Mouse (Mus musculus) lung, embryonic 14.5 days (tissue): ENCODE measurements around the gene Myh7. TPM values are rescaled to one million over a fixed set of nuclear protein-coding genes. Genes with fewer than 3 reads are reported as not detected.
A peak's percentile ranks its signal among the peaks of the same experiment; 100 is the strongest.

Experiments
- ATAC-seq: fragments of 200-750 bp; cut with Nextera tagmentation; 2 replicates; pipeline ENCODE4 v1.8.0; 2017; ENCODE audit warnings: mild to moderate bottlenecking, moderate TSS enrichment, moderate library complexity; ENCODE audit not compliant: insufficient read depth
- DNase-seq: peaks from one replicate; pipeline ENCODE4 v3.0.0-alpha.2; 2015
- H3K27ac ChIP-seq: fragments of 300-500 bp; sonication (generic); 2 replicates; pipeline ENCODE4 v1.5.1; 2014; ENCODE audit warnings: low read depth, mild to moderate bottlenecking, moderate library complexity
- H3K27me3 ChIP-seq: fragments of 300-500 bp; sonication (generic); 2 replicates; pipeline ENCODE4 v1.6.1; 2014; ENCODE audit warnings: low read length, control low read depth; ENCODE audit not compliant: insufficient read depth
- H3K36me3 ChIP-seq: fragments of 300-500 bp; sonication (generic); 2 replicates; pipeline ENCODE4 v1.6.1; 2014; ENCODE audit warnings: control low read depth; ENCODE audit not compliant: insufficient read depth
- H3K4me1 ChIP-seq: fragments of 300-500 bp; sonication (generic); 2 replicates; pipeline ENCODE4 v1.6.1; 2014; ENCODE audit warnings: antibody characterized with exemption, control low read depth; ENCODE audit not compliant: insufficient read depth
- H3K4me2 ChIP-seq: fragments of 300-500 bp; sonication (generic); 2 replicates; pipeline ENCODE4 v1.6.1; 2014; ENCODE audit warnings: mild to moderate bottlenecking
- H3K4me3 ChIP-seq: fragments of 300-500 bp; sonication (generic); 2 replicates; pipeline ENCODE4 v1.5.1; 2014; ENCODE audit warnings: low read depth, low read length
- H3K9ac ChIP-seq: fragments of 300-500 bp; sonication (generic); 2 replicates; pipeline ENCODE4 v1.6.1; 2014
- H3K9me3 ChIP-seq: fragments of 300-500 bp; sonication (generic); 2 replicates; pipeline ENCODE4 v1.6.1; 2016; ENCODE audit warnings: low read depth, low read length, control low read depth
- CTCF ChIP-seq: IDR thresholded peaks from 2 replicates; pipeline ENCODE4 v1.5.1; 2016; ENCODE audit warnings: antibody characterized with exemption, low read depth
- WGBS: fragments of 180-500 bp; shearing (Covaris S2); extraction: QIAGEN DNeasy Blood & Tissue Kit; methylation state at CpG from one replicate; pipeline ENCODE4 v1.1.7; 2014; 5-methylcytosine and 5-hydroxymethylcytosine counted together
- microRNA counts: library from miRNA; unstranded; fragments of <30 nt; microRNA quantifications from one replicate; lab custom pipeline; 2016
- microRNA-seq: library from miRNA; unstranded; fragments of <30 nt; microRNA quantifications from one replicate; pipeline ENCODE4, GENCODE M21; 2016; ENCODE audit warnings: borderline number of aligned reads
- polyA plus RNA-seq: library from polyadenylated mRNA; unstranded; fragments of >200 nt; fragmentation: Nextera tagmentation; extraction: Ambion mirVana; gene quantifications from 2 replicates; pipeline ENCODE4 v1.2.1, GENCODE M21; 2014

Myh7 gene
- polyA plus RNA-seq, 1 experiment from 2014 or later = 3.6 TPM

- Histone ChIP-seq H3K27me3 (peaks cover 7% of the 10 kb centered on the region; the same call in 1 of the 2 replicates), H3K4me1 (no peaks in the 10 kb centered on the region; the same call in 1 of the 2 replicates), H3K4me3 (peak overlapping the region; percentile 56), H3K9me3 (no peaks in the 10 kb centered on the region), H3K27ac (peak overlapping the region; percentile 99), H3K4me2 (peak overlapping the region; percentile 87), H3K9ac (peak overlapping the region; percentile 90), H3K36me3 (no peaks in the 10 kb centered on the region; the same call in 1 of the 2 replicates)
- 15% methylated on average over 7 of the region's 7 CpGs for WGBS
- peak; percentile 13 for DNase-seq
- no peak for ATAC-seq
- TF ChIP-seq CTCF = no peak
These were observed 67.1 kb downstream of the Myh7 start for GRCm38 (mm10) chr14:54927296-54927695.

GRCm38 (mm10) chr14:54926401-54927158 is 67.8 kb downstream of the Myh7 start:
- peak; percentile 89 for DNase-seq
- no peak for TF ChIP-seq CTCF
- H3K4me2 ChIP-seq = peak overlapping the region; percentile 87
- ATAC-seq = peak; percentile 83
- H3K4me1 ChIP-seq = no peaks in the 10 kb centered on the region; the same call in 1 of the 2 replicates
- peak overlapping the region; percentile 90 for H3K9ac ChIP-seq
- WGBS = under 1% methylated on average over 54 of the region's 58 CpGs
- peaks cover 7% of the 10 kb centered on the region; the same call in 1 of the 2 replicates for H3K27me3 ChIP-seq
- peak overlapping the region; percentile 99 for H3K27ac ChIP-seq
- H3K36me3 ChIP-seq = no peaks in the 10 kb centered on the region; the same call in 1 of the 2 replicates
- H3K9me3 ChIP-seq = no peaks in the 10 kb centered on the region
- H3K4me3 ChIP-seq = peak overlapping the region; percentile 56

- Histone ChIP-seq H3K27me3 (peaks cover 7% of the 10 kb centered on the region; the same call in 1 of the 2 replicates), H3K4me2 (peak within 1 kb of the TSS; percentile 87), H3K27ac (peak within 1 kb of the TSS; percentile 99), H3K4me1 (no peaks in the 10 kb centered on the region; the same call in 1 of the 2 replicates), H3K4me3 (peak within 1 kb of the TSS; percentile 56), H3K9me3 (no peaks in the 10 kb centered on the region), H3K36me3 (peaks cover 7% of the 10 kb centered on the region), H3K9ac (peak within 1 kb of the TSS; percentile 90)
- ATAC-seq (peak; percentile 71), DNase-seq (peak; percentile 84)
- WGBS = 1% methylated on average over 50 of the region's 57 CpGs
- TF ChIP-seq CTCF = no peak
These were observed 68.8 kb downstream of the Myh7 start, which contains the start of gene Efs for GRCm38 (mm10) chr14:54925349-54926342. Gene Efs, minus strand, starts transcription at chr14:54926126.

GRCm38 (mm10) chr14:54924641-54925348 is 69.6 kb downstream of the Myh7 start:
- Histone ChIP-seq H3K4me1 (no peaks in the 10 kb centered on the region; the same call in 1 of the 2 replicates), H3K4me2 (peak overlapping the region; percentile 87), H3K9ac (peak overlapping the region; percentile 90), H3K4me3 (peak overlapping the region; percentile 56), H3K36me3 (peaks cover 15% of the 10 kb centered on the region), H3K27me3 (peaks cover 7% of the 10 kb centered on the region; the same call in 1 of the 2 replicates), H3K9me3 (no peaks in the 10 kb centered on the region), H3K27ac (peak overlapping the region; percentile 99)
- TF ChIP-seq CTCF = no peak
- ATAC-seq (peak; percentile 32), DNase-seq (peak; percentile 82)
- WGBS = 18% methylated on average over 7 of the region's 7 CpGs

MicroRNAs encoded within 50 kb of the gene (microRNA counts, 519-probe panel; counts per million panel counts)
- microRNA mmu-miR-208a (lab: Ali Mortazavi, UCI) = 3,526 counts per million, percentile 73 among the panel's probes with 10 or more counts
- microRNA mmu-miR-208b (lab: Ali Mortazavi, UCI) = 632 counts per million, percentile 2 among the panel's probes with 10 or more counts

Small RNA genes lying within 50 kb of the gene (microRNA-seq; reads per million reads assigned to microRNA genes)
- gene Mir208a (364 reads per million, percentile 62 among the genes with 10 or more reads in this experiment), gene Mir208b (60.8 reads per million, percentile 42 among the genes with 10 or more reads in this experiment)

Other genes starting within 250 kb of the Myh7 start
- gene Slc7a8, start 212.7 kb downstream of the Myh7 start, polyA plus RNA-seq = 2.7 and 3.0 TPM in 2 replicates
- gene Rnf212b, start 180.5 kb downstream of the Myh7 start, polyA plus RNA-seq = not detected in 2 replicates
- 10.4 and 13.2 TPM in 2 replicates for gene Homez, start 123.7 kb downstream of the Myh7 start, polyA plus RNA-seq
- gene Ppp1r3e, start 117.1 kb downstream of the Myh7 start, polyA plus RNA-seq = 1.5 and 1.6 TPM in 2 replicates
- gene Bcl2l2, start 111.2 kb downstream of the Myh7 start, polyA plus RNA-seq = 3.4 and 3.9 TPM in 2 replicates
- gene Gm20521, start 111.2 kb downstream of the Myh7 start, polyA plus RNA-seq = not detected in 2 replicates
- 134 and 139 TPM in 2 replicates for gene Pabpn1, start 102.1 kb downstream of the Myh7 start, polyA plus RNA-seq
- gene Slc22a17, start 81.5 kb downstream of the Myh7 start, polyA plus RNA-seq = 27.0 and 29.2 TPM in 2 replicates
- gene Efs, start 68.5 kb downstream of the Myh7 start, polyA plus RNA-seq = 29.3 and 33.7 TPM in 2 replicates
- gene Il25, start 61.9 kb downstream of the Myh7 start, polyA plus RNA-seq = not detected in 2 replicates
- gene Cmtm5, start 58.4 kb downstream of the Myh7 start, polyA plus RNA-seq = 0.22 and 0.31 TPM in 2 replicates
- gene Myh6, start 27.7 kb downstream of the Myh7 start, polyA plus RNA-seq = 4.6 and 87.1 TPM in 2 replicates
- not detected in 2 replicates for gene Gm17428, start 17.7 kb downstream of the Myh7 start, polyA plus RNA-seq
- 75.0 and 81.6 TPM in 2 replicates for gene Ngdn, start 20.8 kb upstream of the Myh7 start, polyA plus RNA-seq
- 3.4 and 3.5 TPM in 2 replicates for gene Zfhx2, start 97.7 kb upstream of the Myh7 start, polyA plus RNA-seq
- gene Thtpa, start 100.2 kb upstream of the Myh7 start, polyA plus RNA-seq = 19.2 and 20.1 TPM in 2 replicates
- 14.7 and 16.3 TPM in 2 replicates for gene Ap1g2, start 112.0 kb upstream of the Myh7 start, polyA plus RNA-seq
- 0.16 and 0.37 TPM in 2 replicates for gene Jph4, start 122.3 kb upstream of the Myh7 start, polyA plus RNA-seq
- gene Dhrs2, start 227.4 kb upstream of the Myh7 start, polyA plus RNA-seq = 0.18 TPM in 1 of 2 replicates, not detected in the other